Mouse (Mus musculus): ENCODE results near the gene Pias3. TPM values are rescaled to one million over a fixed set of nuclear protein-coding genes. Genes with fewer than 3 reads are reported as not detected.

The Pias3 gene
- polyA plus RNA-seq, 1 experiment from 2014 or later, result 42.2 TPM

DNA sequence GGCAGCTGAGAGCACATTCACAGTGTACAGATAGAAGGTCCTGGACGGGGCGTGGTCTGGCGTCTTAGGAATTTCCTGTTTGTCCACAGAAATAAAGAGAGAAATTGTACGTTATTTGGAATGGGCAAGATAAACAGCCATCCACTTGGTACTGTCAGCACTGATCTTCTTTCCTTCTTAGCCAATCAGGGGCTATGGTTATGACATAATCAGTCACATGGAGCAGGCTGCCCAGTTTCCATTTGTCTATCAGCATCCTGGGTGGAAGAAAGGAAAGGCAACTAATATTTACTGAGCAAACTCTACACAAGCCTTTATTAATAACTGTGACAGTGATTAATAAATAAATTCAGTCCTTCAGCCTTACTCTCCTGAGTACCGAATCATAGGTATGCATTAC, 18.1 kb downstream of the Pias3 start:
- ATAC-seq (ENCODE audit: low FRiP score), result no peak
- Histone ChIP-seq H3K4me1 (peaks cover 3% of the 10 kb centered on the region; the same call in 1 of the 2 replicates), H3K9ac (no peak overlapping the region), H3K9me3 (no peaks in the 10 kb centered on the region), H3K36me3 (replicated peaks) (peaks cover 69% of the 10 kb centered on the region), H3K27me3 (no peaks in the 10 kb centered on the region), H3K27ac (no peak overlapping the region), H3K4me2 (no peak overlapping the region), H3K4me3 (replicated peaks) (no peak overlapping the region)
- 89% methylated on average over 5 of the region's 5 CpGs for WGBS

GRCm38 (mm10) chr3:96715854-96716253, 19.7 kb downstream of the Pias3 start:
- Histone ChIP-seq H3K36me3 (replicated peaks) (peaks cover 65% of the 10 kb centered on the region), H3K27me3 (no peaks in the 10 kb centered on the region), H3K4me2 (no peak overlapping the region), H3K4me3 (replicated peaks) (no peak overlapping the region), H3K27ac (no peak overlapping the region), H3K9me3 (no peaks in the 10 kb centered on the region), H3K9ac (no peak overlapping the region), H3K4me1 (peaks cover 3% of the 10 kb centered on the region; the same call in 1 of the 2 replicates)
- 85% methylated on average over 2 of the region's 2 CpGs for WGBS
- ATAC-seq (ENCODE audit: low FRiP score), result no peak

DNA sequence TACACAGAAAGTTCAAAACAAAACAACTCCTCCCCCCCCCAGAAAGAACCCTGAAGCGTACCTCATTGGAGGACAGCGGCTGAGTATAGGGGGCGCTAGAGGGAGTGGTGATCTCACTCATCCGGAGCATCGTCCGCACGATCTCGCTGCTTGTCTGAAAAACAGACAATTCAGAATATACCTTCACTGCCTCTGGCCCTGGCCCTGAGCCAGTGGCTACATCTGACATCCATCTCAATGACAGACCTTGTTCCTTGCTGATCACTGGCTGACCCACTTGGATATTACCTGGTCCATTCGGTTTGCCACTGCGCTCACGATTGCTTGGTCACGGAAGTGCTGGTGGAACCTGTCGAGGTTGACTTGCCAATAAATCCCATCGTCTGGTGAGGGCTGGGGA, 23.0 kb downstream of the Pias3 start:
- H3K27ac ChIP-seq, result no peak overlapping the region
- H3K4me3 ChIP-seq (replicated peaks), result no peak overlapping the region
- peaks cover 3% of the 10 kb centered on the region; the same call in 1 of the 2 replicates for H3K4me1 ChIP-seq
- H3K27me3 ChIP-seq, result no peaks in the 10 kb centered on the region
- no peaks in the 10 kb centered on the region for H3K9me3 ChIP-seq
- H3K9ac ChIP-seq, result no peak overlapping the region
- H3K4me2 ChIP-seq, result no peak overlapping the region
- peaks cover 62% of the 10 kb centered on the region for H3K36me3 ChIP-seq (replicated peaks)
- WGBS, result 38% methylated on average over 14 of the region's 14 CpGs
- ATAC-seq (ENCODE audit: low FRiP score), result no peak

DNA sequence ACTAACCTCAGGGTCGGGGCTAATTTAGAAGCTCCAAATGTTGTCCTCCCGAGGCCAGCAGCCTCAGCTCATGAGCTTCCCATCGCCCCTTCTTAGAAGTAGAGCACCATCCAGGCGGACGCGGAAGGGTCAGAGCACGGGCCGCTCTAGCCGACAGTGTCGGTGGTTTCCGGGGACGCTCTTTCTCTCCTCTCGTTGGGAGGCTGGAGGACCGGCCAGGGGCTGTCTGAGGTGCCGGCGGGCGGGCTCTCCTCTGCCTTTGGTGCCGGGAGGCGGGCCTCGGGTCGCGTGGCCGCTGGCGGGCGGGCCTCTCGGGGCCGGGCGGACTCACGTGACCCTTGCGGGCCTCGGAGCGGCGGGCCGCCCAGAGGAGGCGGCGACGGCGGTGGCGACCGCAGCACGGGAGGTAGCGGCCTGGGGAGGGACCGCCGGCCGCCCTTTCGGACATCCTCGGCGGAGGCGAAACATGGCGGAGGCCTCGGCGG, 31.2 kb downstream of the Pias3 start, which contains the start of the genes Polr3c and Rnf115:
TSS of gene Polr3c (minus strand) at position 286 of the 485 bp plus-strand sequence.
TSS of gene Rnf115 (plus strand) at position 322 of the 485 bp plus-strand sequence.
- H3K27me3 ChIP-seq, result no peaks in the 10 kb centered on the region
- peak; percentile 98 for ATAC-seq (ENCODE audit: low FRiP score)
- peaks cover 20% of the 10 kb centered on the region for H3K4me1 ChIP-seq
- H3K27ac ChIP-seq, result peak within 1 kb of the TSS; percentile 77
- H3K4me2 ChIP-seq, result peak within 1 kb of the TSS; percentile 71
- H3K36me3 ChIP-seq (replicated peaks), result peaks cover 15% of the 10 kb centered on the region
- under 1% methylated on average over 40 of the region's 52 CpGs for WGBS
- H3K4me3 ChIP-seq (replicated peaks), result peak within 1 kb of the TSS; percentile 91
- no peaks in the 10 kb centered on the region for H3K9me3 ChIP-seq
- H3K9ac ChIP-seq, result peak within 1 kb of the TSS; percentile 85

- H3K4me2 ChIP-seq, result peak overlapping the region; percentile 71
- peaks cover 9% of the 10 kb centered on the region for H3K36me3 ChIP-seq (replicated peaks)
- peak; percentile 48; the same call in 1 of the 2 replicates for ATAC-seq (ENCODE audit: low FRiP score)
- H3K9ac ChIP-seq, result peak overlapping the region; percentile 85
- H3K27me3 ChIP-seq, result no peaks in the 10 kb centered on the region
- peak overlapping the region; percentile 77 for H3K27ac ChIP-seq
- WGBS, result under 1% methylated on average over 42 of the region's 42 CpGs
- peaks cover 20% of the 10 kb centered on the region for H3K4me1 ChIP-seq
- H3K4me3 ChIP-seq (replicated peaks), result peak overlapping the region; percentile 91
- H3K9me3 ChIP-seq, result no peaks in the 10 kb centered on the region
Measured at GRCm38 (mm10) chr3:96727828-96728633, 31.8 kb downstream of the Pias3 start.

GRCm38 (mm10) chr3:96728634-96729402, 32.6 kb downstream of the Pias3 start:
- Histone ChIP-seq H3K27me3 (no peaks in the 10 kb centered on the region), H3K27ac (no peak overlapping the region), H3K9me3 (no peaks in the 10 kb centered on the region), H3K36me3 (replicated peaks) (peaks cover 1% of the 10 kb centered on the region), H3K4me1 (peaks cover 20% of the 10 kb centered on the region), H3K4me3 (replicated peaks) (peak overlapping the region; percentile 91), H3K9ac (peak overlapping the region; percentile 85), H3K4me2 (peak overlapping the region; percentile 71)
- ATAC-seq (ENCODE audit: low FRiP score), result no peak
- WGBS, result 48% methylated on average over 7 of the region's 7 CpGs

DNA sequence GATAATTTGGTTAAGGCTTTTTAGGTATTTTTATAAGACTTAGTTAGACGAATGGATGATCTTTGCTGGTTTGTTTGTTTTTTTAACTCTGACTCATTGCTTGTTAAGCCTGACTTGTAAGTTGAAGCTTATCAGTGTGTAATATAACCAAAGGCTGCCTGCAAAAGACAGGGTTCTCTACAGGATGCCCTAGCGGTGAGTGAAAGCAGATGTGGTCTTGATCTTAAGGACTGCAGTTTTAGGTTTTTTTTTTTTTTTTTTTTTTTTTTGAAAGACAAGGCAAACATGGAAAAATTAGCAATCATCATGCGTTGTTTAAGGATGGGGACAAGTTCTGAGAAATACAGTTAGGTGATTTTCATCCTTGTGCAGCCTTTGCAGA, 33.2 kb downstream of the Pias3 start:
- no peaks in the 10 kb centered on the region for H3K36me3 ChIP-seq (replicated peaks)
- no peak overlapping the region for H3K27ac ChIP-seq
- H3K9ac ChIP-seq, result no peak overlapping the region
- no peak overlapping the region for H3K4me2 ChIP-seq
- 83% methylated on average over 3 of the region's 3 CpGs for WGBS
- ATAC-seq (ENCODE audit: low FRiP score), result no peak
- peaks cover 20% of the 10 kb centered on the region for H3K4me1 ChIP-seq
- no peaks in the 10 kb centered on the region for H3K27me3 ChIP-seq
- H3K4me3 ChIP-seq (replicated peaks), result no peak overlapping the region; the same call in 1 of the 2 replicates
- H3K9me3 ChIP-seq, result no peaks in the 10 kb centered on the region

DNA sequence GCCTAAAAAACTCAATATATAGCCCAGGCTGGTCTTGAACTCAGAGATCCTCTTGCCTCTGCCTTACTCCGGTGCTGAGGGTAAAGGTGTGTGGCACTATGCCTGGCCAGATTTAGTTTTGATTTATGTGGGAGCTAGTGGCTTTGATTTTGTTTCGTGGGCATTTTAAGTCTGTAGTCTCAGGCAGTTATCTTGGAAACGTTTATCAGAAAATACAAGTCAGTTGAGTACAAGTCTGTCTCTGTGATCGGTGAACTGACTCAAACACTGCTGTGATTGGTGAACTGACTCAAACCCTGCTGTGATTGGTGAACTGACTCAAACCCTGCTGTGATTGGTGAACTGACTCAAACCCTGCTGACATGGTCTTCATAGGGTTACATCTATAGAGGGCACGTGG, 34.6 kb downstream of the Pias3 start:
- WGBS, result 80% methylated on average over 5 of the region's 5 CpGs
- no peak for ATAC-seq (ENCODE audit: low FRiP score)

DNA sequence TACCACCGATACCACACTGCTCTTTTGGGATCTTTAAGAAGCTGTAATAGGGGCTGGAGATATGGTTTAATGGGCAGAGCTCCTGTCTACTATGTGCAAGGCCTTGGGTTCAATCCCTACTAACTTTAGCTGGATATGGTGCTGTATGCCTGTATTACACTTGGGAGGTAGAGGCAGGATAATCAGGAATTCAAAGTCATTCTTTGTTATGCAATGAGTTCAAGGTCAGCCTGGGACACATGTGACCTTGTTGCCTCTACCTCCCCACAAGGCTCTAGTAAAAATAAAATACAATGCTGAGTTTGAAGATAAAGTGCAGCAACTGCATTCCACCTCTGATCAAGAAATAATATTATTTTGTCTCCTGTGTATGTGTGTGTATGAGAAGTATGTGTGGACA, 37.8 kb downstream of the Pias3 start:
- Histone ChIP-seq H3K4me3 (replicated peaks) (no peak overlapping the region), H3K27ac (no peak overlapping the region)
- WGBS, result 100% methylated on average over 1 of the region's 1 CpGs

More for the DNA sequence above, 34.6 kb downstream of the Pias3 start:
- Histone ChIP-seq H3K4me3 (replicated peaks) (no peak overlapping the region), H3K27ac (no peak overlapping the region), H3K36me3 (replicated peaks) (no peaks in the 10 kb centered on the region), H3K4me2 (no peak overlapping the region), H3K4me1 (peaks cover 20% of the 10 kb centered on the region), H3K27me3 (no peaks in the 10 kb centered on the region), H3K9me3 (no peaks in the 10 kb centered on the region), H3K9ac (no peak overlapping the region)

GRCm38 (mm10) chr3:96735200-96735599, 39.0 kb downstream of the Pias3 start:
- H3K36me3 ChIP-seq (replicated peaks), result no peaks in the 10 kb centered on the region
- no peak overlapping the region for H3K4me2 ChIP-seq
- H3K9me3 ChIP-seq, result no peaks in the 10 kb centered on the region
- H3K27ac ChIP-seq, result no peak overlapping the region
- H3K4me1 ChIP-seq, result peaks cover 7% of the 10 kb centered on the region
- H3K4me3 ChIP-seq (replicated peaks), result no peak overlapping the region
- no peak overlapping the region for H3K9ac ChIP-seq
- no peaks in the 10 kb centered on the region for H3K27me3 ChIP-seq
- WGBS, result 87% methylated on average over 2 of the region's 2 CpGs
- ATAC-seq (ENCODE audit: low FRiP score), result no peak

More for the DNA sequence above, 37.8 kb downstream of the Pias3 start:
- Histone ChIP-seq H3K9ac (no peak overlapping the region), H3K27me3 (no peaks in the 10 kb centered on the region), H3K4me2 (no peak overlapping the region), H3K36me3 (replicated peaks) (no peaks in the 10 kb centered on the region), H3K4me1 (peaks cover 12% of the 10 kb centered on the region), H3K9me3 (no peaks in the 10 kb centered on the region)
- no peak for ATAC-seq (ENCODE audit: low FRiP score)

- Histone ChIP-seq H3K9ac (no peak overlapping the region), H3K27me3 (no peaks in the 10 kb centered on the region), H3K4me3 (replicated peaks) (no peak overlapping the region), H3K4me1 (peaks cover 3% of the 10 kb centered on the region; the same call in 1 of the 2 replicates), H3K4me2 (no peak overlapping the region), H3K27ac (no peak overlapping the region), H3K9me3 (no peaks in the 10 kb centered on the region), H3K36me3 (replicated peaks) (no peaks in the 10 kb centered on the region)
- no peak for ATAC-seq (ENCODE audit: low FRiP score)
- 52% methylated on average over 1 of the region's 1 CpGs for whole genome bisulfite sequencing
Measured at GRCm38 (mm10) chr3:96737013-96737740, 41.0 kb downstream of the Pias3 start.

DNA sequence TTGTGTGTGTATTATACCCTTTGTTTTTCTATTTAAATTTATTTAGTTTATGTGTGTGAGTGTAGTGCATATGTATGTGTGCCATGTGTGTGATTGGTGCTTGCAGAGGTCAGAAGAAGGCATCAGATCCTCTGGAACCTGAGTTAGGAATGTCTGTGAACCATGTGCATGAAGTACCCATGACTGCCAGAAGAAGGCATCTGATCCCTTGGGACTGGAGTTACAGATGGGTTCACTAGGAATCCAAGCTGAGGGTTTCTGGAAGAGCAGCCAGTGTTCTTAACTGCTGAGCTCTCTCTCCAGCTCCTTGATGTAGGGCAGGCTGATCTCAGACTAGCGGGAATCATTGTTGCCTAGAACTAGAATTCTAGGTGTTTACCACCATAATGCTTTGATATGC, 41.8 kb downstream of the Pias3 start:
- H3K4me2 ChIP-seq, result no peak overlapping the region
- no peaks in the 10 kb centered on the region for H3K9me3 ChIP-seq
- H3K4me3 ChIP-seq (replicated peaks), result no peak overlapping the region
- no peak overlapping the region for H3K9ac ChIP-seq
- peaks cover 3% of the 10 kb centered on the region; the same call in 1 of the 2 replicates for H3K4me1 ChIP-seq
- WGBS, result 96% methylated on average over 1 of the region's 1 CpGs
- ATAC-seq (ENCODE audit: low FRiP score), result no peak
- no peak overlapping the region for H3K27ac ChIP-seq
- H3K27me3 ChIP-seq, result no peaks in the 10 kb centered on the region
- H3K36me3 ChIP-seq (replicated peaks), result no peaks in the 10 kb centered on the region

All from forebrain, embryonic 12.5 days (tissue).